Mouse (Mus musculus) small intestine, adult 2 months (tissue): ENCODE results near the gene Tmc7. TPM values are rescaled to one million over a fixed set of nuclear protein-coding genes. Genes with fewer than 3 reads are reported as not detected.

Source experiments
- H3K27ac ChIP-seq: fragments of 200-500 bp; 2 replicates; pipeline ENCODE4 v1.5.1; 2012; ENCODE audit warnings: low read depth, low read length, control low read depth, inconsistent platforms; ENCODE audit not compliant: insufficient read depth
- H3K27me3 ChIP-seq: fragments of 200-500 bp; 2 replicates; pipeline ENCODE4 v1.6.1; 2012; ENCODE audit warnings: mild to moderate bottlenecking, moderate library complexity, low read length, inconsistent platforms; ENCODE audit not compliant: control insufficient read depth, insufficient read depth
- H3K36me3 ChIP-seq: fragments of 200-500 bp; 2 replicates; pipeline ENCODE4 v1.6.1; 2012; ENCODE audit warnings: mild to moderate bottlenecking, low read length, control low read depth, inconsistent platforms; ENCODE audit not compliant: control insufficient read depth, insufficient read depth
- H3K4me1 ChIP-seq: fragments of 200-500 bp; 2 replicates; pipeline ENCODE4 v1.6.1; 2012; ENCODE audit warnings: low read length, inconsistent platforms, mixed read lengths; ENCODE audit not compliant: control insufficient read depth, insufficient read depth, insufficient read length
- H3K4me3 ChIP-seq: fragments of 200-500 bp; 2 replicates; pipeline ENCODE4 v1.5.1; 2012; ENCODE audit warnings: low read depth, mild to moderate bottlenecking, control low read depth, inconsistent platforms, low read length, moderate library complexity
- CTCF ChIP-seq: fragments of 200-500 bp; IDR thresholded peaks from 2 replicates; pipeline ENCODE4 v1.5.1; 2012; ENCODE audit warnings: low read depth, mild to moderate bottlenecking, control low read depth, inconsistent platforms, low read length, moderate library complexity, mixed read lengths; ENCODE audit not compliant: insufficient replicate concordance, insufficient read length; ENCODE audit errors: extremely low read depth
- POLR2A ChIP-seq: fragments of 200-500 bp; IDR thresholded peaks from 2 replicates; pipeline ENCODE4 v1.6.1; 2012; ENCODE audit warnings: low read depth, mild to moderate bottlenecking, control low read depth, inconsistent platforms, low read length, moderate library complexity
- WGBS: fragments of 180-500 bp; shearing (Covaris S2); methylation state at CpG from one replicate; pipeline ENCODE4 v1.1.7; 2018; 5-methylcytosine and 5-hydroxymethylcytosine counted together
- polyA plus RNA-seq: library from polyadenylated mRNA; depleted of rRNA; stranded (reverse); fragments of >200 nt; gene quantifications from 2 replicates; pipeline ENCODE4 v1.2.3, GENCODE M21; 2012; rRNA removed

Gene Tmc7
- polyA plus RNA-seq, 1 experiment = 4.9 TPM

- H3K4me1 ChIP-seq = peaks cover 32% of the 10 kb centered on the region
- H3K27ac ChIP-seq = peak overlapping the region; percentile 92
- WGBS = 27% methylated on average over 67 of the region's 67 CpGs
- peak overlapping the region; percentile 95 for H3K4me3 ChIP-seq
- peaks cover 11% of the 10 kb centered on the region for H3K36me3 ChIP-seq
- H3K27me3 ChIP-seq = no peaks in the 10 kb centered on the region
- TF ChIP-seq POLR2A (no peak; the same call in 1 of the 2 replicates), CTCF (no peak)
Measured at GRCm38 (mm10) chr7:118490666-118491430, 93.7 kb downstream of the Tmc7 start.

- Histone ChIP-seq H3K36me3 (peaks cover 16% of the 10 kb centered on the region), H3K4me3 (peak overlapping the region; percentile 95), H3K4me1 (peaks cover 32% of the 10 kb centered on the region), H3K27ac (no peak overlapping the region), H3K27me3 (no peaks in the 10 kb centered on the region)
- 85% methylated on average over 57 of the region's 57 CpGs for WGBS
- no peak for TF ChIP-seq CTCF
- no peak for TF ChIP-seq POLR2A
Measured at GRCm38 (mm10) chr7:118489706-118490665, 94.5 kb downstream of the Tmc7 start.

GRCm38 (mm10) chr7:118488060-118488664 is 96.4 kb downstream of the Tmc7 start:
- H3K4me3 ChIP-seq = peak overlapping the region; percentile 28
- H3K36me3 ChIP-seq = peaks cover 18% of the 10 kb centered on the region
- peak overlapping the region; percentile 17; the same call in 1 of the 2 replicates for H3K27ac ChIP-seq
- WGBS = 13% methylated on average over 8 of the region's 8 CpGs
- TF ChIP-seq POLR2A (no peak), CTCF (0 out of 2 replicates have a peak, but pooled peaks have one; percentile 4)
- peaks cover 30% of the 10 kb centered on the region for H3K4me1 ChIP-seq
- no peaks in the 10 kb centered on the region for H3K27me3 ChIP-seq

DNA sequence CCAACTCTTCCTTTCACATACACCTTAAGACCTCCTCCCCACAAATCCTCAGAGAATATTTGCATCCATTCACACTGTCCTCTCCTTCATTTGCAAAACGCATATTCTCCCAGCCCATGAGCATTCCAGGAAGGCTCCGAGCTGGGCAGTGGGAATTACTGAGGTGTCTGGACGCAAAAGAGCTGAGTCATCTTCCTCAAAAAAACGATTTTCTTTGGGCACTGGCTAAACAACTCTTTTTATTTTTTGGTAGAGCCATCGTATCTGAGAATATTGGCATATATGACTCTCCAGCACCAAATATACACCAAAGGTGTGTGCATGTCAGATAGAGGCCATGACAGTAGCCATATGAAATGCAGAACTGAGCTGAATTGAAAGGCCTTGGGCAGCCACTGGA is 97.6 kb downstream of the Tmc7 start:
- WGBS = 68% methylated on average over 5 of the region's 5 CpGs
- peaks cover 27% of the 10 kb centered on the region for H3K4me1 ChIP-seq
- no peak overlapping the region for H3K4me3 ChIP-seq
- H3K27ac ChIP-seq = no peak overlapping the region
- peaks cover 18% of the 10 kb centered on the region for H3K36me3 ChIP-seq
- TF ChIP-seq CTCF = no peak
- TF ChIP-seq POLR2A = no peak
- no peaks in the 10 kb centered on the region for H3K27me3 ChIP-seq

Other genes starting within 250 kb of the Tmc7 start
- gene Syt17, start 136.5 kb downstream of the Tmc7 start, polyA plus RNA-seq = 1.7 and 2.9 TPM in 2 replicates
- gene Itpripl2, start 92.8 kb downstream of the Tmc7 start, polyA plus RNA-seq = 12.4 and 31.6 TPM in 2 replicates
- 26.8 and 45.1 TPM in 2 replicates for gene Coq7, start 51.4 kb downstream of the Tmc7 start, polyA plus RNA-seq
- gene Tmc5, start 12.6 kb upstream of the Tmc7 start, polyA plus RNA-seq = 19.6 and 26.4 TPM in 2 replicates
- 535 and 645 TPM in 2 replicates for gene Gde1, start 121.0 kb upstream of the Tmc7 start, polyA plus RNA-seq
- gene Ccp110, start 127.8 kb upstream of the Tmc7 start, polyA plus RNA-seq = 0.41 and 0.51 TPM in 2 replicates
- 18.3 and 29.9 TPM in 2 replicates for gene Vps35l, start 155.5 kb upstream of the Tmc7 start, polyA plus RNA-seq